Mouse (Mus musculus) naive thymus-derived CD4-positive, alpha-beta T cell, adult 2 months (primary cell): ENCODE measurements around the gene Slc25a45.

ENCODE experiments used
- DNase-seq: peaks from one replicate; pipeline ENCODE4 v3.0.0-alpha.2; 2011; ENCODE audit warnings: low read depth

Slc25a45 gene

DNA sequence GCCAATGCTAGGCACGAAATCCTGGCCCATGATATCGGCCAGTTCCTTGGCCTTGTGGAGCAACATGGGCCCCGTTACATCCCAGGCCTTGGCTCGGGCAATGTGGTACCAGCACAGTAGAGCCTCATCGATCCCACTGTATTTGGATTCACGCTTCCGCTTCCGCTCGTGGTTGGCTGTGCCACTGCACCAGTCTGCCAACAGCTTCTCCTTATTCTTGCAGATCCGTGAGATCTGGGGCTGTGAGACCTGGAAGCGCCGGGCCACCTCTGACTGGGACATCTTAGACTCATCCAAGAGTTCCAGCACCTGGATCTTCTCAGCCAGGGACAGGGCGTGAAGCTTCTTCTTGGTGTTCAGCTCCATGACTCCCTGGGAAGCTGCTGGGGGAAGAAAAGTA lies 15.1 kb downstream of the Slc25a45 start:
- no peak for DNase-seq

DNA sequence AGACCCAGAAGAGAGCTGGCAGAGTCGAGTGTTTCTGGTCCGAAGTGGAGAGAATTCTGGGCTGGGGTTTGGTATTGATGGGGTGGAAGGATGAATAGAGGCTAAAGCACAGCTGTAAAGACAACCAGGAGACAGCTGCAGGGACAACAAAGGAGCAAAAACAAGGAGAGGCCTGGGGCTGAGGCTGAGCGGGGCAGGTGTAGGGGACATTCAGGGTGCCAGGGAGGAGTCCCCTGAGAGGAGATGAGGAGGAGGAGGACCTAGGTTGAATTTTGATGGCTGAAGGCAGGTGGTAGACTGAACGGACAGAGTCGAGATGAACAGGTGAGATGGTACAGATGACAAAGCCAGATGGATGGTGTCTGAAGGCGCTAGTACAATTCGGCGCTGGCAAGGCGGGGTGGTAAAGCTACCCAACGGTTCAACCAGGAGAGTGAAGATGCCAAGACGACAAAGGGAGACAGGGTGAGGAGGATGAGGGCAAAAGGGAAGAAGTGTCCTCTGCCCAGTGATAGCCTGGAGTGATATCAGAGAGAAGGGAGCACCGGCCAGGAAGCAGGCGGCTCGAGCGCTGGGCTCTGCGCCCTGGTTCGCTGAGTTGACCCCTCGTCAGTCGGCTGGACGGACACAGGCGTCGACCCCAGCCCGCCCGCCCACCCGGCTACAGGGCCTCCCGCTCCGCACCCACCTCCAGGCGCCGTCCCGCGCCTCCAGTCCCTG lies 15.8 kb downstream of the Slc25a45 start:
- peak; percentile 28 for DNase-seq

DNA sequence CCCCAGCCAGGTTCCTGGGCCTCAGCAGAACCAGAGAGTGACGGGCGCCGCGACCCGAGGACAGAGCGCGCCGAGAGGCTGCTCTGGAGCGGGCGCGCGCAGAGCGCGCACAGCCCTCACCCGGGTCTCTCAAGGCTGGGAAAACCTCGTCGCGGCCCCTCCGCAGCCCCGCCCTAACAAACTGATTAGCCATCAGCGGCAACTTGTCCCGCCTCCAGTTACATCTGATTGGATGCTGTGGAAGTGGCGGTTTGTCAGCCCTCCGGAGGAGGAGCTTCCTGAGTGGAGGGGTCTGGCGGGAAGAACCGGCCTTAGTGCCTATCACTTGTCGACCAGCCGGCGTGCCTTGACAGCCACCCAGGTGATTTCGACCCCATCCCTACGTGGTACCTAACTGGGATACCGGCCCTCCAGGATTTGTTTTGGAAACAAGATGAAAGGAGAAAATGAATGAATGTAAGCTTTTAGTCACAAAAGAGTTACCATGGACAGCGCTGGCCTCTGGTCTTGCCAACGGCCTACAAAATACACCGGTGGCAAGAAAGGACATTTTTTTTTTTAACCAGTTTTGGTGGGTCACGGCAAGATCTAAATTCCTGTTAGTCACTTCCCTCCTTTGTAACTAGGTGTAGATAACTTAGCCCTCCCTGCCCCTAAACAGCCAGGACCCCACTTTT lies 16.5 kb downstream of the Slc25a45 start, which contains the start of gene Tigd3:
Tigd3 (minus strand) TSS at position 148 of the 677 bp plus-strand sequence.
- peak; percentile 93 for DNase-seq

DNA sequence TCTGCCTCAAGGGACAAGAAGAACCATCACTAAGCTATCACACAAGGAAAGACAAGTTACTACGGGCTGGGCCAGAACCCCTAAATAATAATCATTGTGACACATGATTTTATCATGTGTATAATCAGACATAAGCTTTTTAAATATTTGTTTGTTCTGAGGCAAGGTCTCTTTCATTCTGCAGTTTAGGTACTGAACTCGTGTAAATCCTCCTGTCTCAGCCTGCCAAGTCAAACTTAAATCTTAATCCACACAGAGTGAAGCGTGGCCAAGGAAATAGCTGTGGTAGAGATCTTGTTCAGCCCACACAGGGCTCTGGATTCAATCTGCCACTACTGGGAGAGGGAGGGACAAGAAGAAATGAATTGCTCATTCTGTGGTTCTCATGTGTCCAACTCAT lies 29.7 kb downstream of the Slc25a45 start:
- no peak for DNase-seq

DNA sequence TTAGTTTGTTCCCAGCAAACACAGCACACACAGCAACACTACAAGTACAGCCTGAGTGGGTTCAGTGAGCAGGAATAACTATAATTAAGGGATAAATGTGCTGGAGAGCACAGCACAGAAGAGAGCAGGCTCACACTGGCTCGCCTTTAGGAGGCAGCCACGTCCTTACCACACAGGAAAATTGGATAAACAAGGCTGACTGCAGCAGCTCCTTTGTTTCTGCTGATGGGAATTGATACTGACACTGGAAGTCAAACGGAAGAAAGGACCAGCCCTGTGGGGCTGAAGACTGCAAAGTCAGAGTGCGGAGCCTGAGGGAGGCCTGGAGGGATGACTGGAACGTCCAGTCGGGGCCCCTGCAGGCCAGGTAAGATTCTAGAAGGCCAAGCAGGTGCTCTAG lies 32.6 kb downstream of the Slc25a45 start:
- no peak for DNase-seq

DNA sequence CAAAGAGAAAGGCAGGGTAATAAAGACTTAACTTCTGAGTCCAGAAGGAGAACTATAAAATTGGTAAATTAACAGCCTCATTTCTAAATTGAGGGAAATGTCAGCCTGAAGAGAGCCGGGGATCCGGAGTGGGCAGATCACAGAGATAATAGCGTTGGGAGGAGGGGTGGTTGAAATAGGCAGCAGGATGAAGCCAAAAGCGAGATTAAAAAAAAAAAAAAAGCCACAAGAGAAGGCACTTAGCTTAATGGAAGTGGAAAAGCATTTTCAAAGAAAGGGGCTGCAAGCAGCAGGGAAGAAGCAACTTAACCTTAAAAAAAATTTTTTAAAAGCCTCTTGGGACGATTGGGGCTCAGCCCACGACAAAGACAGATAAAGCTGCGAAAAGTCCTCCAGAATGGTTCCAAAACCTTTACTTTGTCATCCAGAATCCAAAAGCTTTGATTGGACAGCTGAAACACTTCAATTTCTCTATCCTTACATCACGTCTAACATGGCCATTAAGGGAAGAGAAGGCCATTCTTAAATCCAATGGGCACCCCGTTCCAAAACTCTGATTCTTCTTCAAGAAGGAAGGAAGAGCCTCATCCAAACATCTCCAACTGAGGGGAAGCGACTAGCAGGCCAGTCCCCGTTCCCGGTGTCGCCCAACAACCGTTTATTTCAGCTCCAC lies 34.0 kb downstream of the Slc25a45 start:
- peak; percentile 34 for DNase-seq

DNA sequence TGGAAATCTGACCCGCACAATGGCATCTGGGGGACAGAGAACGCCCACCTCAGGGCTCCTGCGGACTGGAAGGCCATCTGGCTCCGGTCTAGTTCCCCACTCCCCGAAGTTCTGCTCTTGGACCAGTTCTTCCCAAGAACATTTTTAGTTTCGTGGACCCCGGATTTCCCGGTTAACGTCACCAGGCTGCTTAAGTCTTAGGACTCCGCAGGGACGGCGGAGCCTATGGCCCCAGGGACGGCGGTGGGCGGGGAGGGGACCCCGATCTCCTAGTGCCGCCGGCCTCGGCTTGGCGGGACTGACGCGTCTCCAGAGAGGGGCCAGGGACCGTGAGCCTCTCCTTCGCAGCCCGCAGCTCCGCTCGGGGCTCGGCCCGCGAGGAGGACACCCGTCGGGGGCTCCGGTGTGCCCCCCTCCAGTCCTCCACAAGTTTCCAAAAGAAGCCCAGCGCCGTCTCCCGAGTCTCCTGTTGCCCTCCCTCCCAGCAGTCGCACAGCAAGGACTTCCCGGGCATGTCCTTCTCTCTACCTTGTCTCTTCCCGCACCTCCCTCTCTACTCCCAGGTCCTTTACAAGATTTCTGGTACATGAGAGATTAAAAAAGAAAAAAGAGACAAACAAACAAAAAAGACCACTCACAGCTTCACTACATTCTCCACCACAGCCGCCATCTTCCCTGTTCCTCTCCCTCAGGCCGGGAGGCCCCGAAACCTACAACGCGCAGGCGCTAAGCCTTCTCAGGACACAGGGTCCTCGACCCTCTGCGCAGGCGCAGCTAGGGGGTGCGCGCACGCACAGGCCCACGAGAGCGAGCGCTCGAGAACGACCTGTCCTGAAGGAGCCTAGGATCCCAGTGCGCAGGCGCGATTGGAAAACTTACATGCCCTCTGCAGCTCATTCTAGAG lies 34.7 kb downstream of the Slc25a45 start:
- peak; percentile 100 for DNase-seq

DNA sequence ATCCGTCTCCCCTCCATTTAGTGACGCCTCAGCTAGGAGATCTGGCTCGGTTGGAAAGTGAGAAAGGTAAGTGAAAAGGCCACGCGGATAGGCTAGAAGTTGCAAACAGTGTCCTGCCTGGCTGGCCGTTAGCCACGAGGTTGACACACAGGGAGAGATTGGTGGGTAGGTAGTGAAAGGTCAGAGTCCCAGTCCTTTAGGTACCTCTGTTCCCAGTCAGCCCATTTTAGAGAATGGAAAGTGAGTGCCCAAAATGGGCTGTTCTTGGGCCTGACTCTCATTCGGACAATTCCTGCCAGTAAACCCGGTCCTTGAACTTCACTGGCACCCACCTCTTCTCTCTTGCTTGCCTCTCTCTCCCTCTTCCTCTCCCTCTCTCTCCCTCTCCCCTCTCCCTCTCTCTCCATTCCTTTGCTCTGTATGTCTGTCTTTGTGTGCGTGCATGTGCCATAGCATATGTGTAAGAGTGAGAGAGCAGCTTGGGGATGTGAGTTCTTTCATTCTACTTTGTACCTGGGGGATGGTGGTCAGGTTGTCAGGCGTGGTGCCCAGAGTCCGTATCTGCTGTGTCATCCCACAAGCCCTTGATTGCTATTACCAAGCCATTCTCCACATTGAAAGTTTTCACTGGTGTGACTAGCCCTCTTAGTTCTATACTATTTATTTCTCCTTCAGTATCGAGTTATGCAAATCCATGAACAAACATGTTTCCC lies 35.6 kb downstream of the Slc25a45 start, which contains the start of gene Dpf2:
Dpf2 (minus strand) TSS at position 4 of the 713 bp plus-strand sequence.
- no peak for DNase-seq

DNA sequence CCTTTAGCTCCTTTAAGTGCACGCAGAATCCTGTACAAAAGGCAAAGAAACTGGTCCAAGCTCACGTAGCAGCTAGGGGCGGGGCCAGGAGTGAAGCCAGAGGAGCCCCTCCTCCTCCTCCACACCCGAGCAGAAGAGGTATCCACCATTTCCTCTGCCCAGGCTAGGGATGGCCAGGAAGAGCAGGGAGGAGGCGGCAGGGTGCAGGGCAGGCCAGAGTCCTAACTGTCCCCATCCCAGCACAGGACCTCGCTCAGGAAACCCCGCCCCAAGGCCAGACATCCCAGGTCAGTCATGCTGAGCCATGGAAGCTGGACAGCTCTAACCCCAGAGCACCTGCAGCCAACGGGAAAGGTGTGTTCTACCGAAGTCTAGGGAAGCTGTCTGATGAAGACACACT lies 44.1 kb downstream of the Slc25a45 start:
- DNase-seq = no peak

DNA sequence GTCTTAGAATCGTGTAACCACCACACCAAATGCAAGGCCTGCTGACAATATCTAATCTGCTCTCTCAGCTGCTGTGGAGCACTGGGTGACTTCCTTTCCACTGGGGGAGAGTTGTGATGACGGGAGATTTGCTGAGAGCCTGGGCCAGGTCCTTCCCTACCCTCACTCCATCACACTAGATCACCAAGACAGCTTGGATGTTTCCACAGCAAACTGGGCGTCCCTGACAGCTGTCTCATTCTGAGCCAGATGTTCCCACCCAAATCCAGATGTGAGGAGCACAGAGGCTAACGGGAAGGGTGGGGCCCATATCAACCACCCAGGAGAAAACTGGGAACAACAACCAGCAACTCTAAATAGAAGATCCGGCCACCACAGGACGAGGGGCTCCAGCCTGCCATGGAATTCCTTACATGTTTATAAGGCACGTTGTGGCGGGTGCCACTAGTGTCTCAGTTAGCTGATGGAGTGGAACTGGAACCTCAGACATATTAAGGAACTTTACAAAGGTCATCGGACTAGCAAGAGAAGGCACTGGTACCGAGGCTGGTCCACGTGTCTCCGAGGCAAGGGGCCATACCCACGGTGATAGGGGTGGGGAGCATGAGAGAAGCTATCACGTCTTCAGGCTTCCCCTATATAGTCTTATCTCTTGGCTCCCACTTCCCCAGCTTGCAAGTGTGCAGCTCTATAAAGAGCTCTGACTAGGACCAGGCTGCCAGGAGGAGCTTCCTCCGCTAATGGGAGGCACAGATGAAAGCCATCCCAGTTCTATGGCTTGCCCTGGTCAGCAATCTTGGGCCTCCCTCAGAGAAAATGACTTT lies 44.7 kb downstream of the Slc25a45 start:
- DNase-seq = no peak

DNA sequence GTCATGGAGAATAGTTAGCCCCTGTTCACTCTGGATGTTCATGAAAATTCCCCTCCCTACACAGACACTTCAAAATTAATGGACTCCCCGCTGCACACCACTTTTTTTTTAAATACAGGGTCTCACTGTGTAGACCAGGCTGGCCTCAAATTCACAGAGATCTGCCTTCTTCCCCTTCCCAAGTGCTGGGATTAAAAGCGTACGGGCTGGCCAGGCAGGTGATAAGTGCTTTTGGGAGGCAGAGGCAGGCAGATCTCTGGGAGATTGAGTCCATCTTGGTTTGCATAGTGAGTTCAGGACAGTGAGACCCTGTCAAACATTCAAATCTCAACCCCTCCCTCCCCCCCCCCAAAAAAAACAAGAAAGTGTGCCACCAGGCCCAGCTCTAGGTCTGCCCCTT lies 45.4 kb downstream of the Slc25a45 start:
- DNase-seq = no peak

DNA sequence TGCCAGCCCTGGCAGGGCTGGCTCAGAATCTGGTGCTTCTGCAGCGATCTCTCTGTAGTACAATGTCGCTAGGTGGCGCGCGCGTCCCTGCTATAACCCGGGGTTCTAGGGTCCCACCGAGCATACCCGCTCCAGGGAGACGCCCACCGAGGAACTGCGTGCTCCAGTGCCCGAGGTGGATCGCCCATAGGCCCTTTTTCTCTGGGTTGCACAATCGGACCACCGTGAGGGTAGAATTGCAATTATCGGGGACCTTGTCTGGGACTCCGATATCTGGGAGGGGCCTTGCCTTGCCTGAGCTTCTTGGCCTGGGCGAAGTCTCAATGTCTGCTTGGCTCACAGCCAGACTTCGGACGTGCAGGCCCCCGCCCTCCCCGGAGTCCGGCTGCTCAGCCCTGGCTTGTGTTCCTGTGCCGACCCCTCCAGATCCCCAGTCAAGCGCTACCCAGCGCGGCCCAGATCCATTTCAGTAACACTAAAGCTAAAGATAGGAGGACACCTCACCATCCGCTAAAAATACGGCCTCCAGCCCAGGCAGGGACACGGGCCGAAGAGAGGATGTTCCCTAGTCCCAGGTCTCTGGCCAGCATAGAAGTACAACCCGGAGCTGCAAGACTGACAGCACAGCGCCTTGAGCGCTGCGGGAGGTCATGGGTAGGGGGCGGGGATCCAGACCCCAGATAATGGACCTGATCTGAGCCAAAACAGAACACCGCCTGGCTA lies 46.5 kb downstream of the Slc25a45 start:
- DNase-seq = peak; percentile 88

DNA sequence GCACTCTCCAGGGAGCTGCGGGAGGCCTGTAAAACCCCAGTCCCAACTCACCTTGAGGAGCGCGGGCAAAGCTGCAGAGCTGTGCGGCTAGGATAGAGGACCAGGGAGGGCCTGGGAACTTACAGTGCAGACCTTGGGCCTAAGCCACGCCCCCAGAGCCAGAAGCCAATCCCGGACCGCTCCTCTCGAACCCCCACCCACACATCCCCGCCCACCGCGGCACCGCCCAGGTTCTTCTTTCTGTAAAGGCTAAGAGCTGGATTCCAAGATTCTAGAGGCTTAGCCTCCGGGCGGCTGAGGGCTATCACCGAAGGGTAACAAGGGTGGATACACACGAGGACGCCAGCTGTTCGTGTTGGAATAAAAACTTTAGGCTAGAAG lies 47.1 kb downstream of the Slc25a45 start, which contains the start of gene Cdc42ep2:
Cdc42ep2 (minus strand) TSS at position 104 of the 381 bp plus-strand sequence.
- peak; percentile 93 for DNase-seq

DNA sequence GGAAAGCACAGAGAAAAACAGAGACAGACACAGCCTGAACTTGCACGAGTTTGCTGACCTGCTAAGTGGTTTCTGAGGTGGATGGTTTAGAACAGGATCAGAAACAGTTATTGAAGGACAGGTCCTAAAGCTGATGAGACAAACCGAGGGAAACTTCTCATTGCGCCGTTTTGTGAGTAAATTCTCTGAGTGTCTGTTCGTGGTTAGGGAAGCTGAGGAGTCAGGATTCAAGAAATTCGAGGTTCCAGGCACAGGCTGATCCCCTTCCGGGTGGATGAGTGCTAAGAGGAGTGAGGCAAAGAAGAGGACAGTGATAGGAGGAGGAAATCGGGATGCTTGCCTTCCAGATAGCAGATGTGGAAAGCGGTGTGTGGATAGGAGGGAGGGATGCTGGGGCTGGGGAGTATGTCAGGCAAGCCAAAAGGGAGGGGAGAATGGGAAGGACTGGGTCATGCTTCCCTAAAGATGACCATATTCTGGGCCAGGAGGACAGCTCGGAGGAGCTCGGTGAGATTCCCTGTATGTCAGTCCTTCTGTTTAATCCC lies 47.8 kb downstream of the Slc25a45 start:
- no peak for DNase-seq

DNA sequence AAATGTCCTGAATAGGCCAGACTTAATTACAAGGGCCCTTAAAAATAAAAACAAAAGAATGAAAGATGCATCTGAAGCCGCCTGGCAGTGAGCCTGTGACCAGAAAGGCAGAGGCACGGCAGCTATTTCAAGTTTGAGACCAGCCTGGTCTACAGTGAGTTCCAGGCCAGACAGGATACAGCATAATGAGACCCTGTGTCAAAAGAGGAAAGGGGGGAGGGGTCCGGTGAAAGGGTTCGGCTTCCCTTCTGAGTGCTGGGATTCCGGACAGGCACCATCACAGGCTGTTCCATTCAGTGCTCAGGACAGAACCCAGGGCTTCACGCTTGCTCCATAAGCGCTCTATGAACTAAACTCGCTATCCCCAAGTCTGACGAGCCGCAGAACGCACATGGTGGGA lies 49.4 kb downstream of the Slc25a45 start:
- DNase-seq = no peak

DNA sequence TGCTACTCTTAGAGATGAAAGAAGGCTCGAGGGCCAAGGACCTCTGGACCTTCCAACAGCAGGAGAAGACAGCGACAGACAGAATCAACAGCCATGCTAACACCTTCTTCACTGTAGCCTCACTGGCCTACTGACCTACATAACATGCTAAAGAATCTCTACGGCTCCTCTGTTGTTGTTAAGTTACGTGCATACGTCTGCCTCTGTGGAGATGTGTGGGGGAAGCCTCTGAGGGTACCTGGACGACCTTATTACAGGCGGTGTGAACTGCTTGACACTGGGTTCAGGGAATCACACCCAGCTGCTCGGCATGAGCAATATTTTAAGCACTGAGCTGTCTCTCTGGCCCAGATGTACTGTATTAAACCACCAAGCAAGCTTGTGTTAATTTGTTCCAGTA lies 49.9 kb downstream of the Slc25a45 start:
- DNase-seq = no peak

DNA sequence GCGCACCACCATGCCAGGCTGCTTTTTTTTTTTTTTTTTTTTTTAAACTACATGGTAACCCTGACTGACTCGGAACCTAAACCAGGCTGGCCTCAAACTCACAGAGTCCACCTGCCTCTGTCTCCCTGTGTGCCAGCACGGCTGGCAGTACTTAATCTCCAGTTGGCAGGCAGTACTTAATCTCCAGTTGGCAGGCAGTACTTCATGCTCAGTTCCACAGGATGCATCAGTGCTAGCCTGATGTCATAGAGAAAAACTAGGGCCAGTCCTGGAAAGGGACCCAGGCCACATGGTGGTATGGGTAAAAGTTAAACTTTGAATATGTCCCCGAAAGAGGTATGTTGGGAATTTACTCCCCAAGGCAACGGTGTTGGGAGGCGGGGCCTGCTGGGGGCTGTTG lies 50.5 kb downstream of the Slc25a45 start:
- no peak for DNase-seq

DNA sequence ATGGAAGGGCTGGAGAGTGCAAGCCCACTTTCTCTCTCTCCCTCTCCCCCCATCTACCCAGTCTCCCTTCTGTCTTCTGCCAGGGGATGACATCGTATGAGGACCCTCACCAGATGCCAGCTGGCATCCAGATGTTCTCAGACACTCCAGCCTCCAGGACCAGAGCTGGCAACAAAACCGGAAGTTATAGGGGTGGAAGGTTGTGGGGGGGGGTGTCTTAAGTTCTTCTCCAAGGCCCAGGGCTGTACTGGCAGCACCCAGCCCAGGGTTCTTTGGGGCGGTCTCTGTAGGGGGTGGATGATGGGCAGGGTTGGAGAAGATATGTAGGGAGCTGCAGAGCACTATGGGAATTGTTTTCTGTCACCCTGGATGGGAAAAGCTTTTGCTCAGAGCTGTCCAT lies 50.9 kb downstream of the Slc25a45 start:
- DNase-seq = no peak
